Mouse (Mus musculus): ENCODE measurements around the gene Fat1.
A peak's percentile ranks its signal among the peaks of the same experiment; 100 is the strongest.

Fat1 gene

DNA sequence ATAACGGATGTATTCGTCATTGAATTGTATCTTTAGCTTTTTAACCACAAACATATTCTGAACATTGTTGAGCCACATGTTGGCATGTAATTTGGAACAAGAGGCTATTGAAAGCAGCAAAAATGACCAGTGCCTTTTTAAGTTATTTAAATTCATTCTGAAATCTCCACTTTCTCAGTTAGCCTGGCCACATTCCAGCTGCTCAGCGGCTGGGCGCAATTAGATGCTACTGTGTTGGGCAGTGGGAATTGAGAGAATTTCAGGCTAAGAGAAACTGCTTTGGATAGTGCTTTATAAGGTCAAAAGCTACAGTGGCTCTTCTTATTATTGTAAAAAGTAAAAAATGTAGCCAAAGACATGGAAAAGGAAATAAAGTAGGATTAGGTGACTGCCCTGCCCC is 67.4 kb downstream of the Fat1 start:
- DNase-seq (ENCODE audit: extremely low read depth, low read depth), result no peak

DNA sequence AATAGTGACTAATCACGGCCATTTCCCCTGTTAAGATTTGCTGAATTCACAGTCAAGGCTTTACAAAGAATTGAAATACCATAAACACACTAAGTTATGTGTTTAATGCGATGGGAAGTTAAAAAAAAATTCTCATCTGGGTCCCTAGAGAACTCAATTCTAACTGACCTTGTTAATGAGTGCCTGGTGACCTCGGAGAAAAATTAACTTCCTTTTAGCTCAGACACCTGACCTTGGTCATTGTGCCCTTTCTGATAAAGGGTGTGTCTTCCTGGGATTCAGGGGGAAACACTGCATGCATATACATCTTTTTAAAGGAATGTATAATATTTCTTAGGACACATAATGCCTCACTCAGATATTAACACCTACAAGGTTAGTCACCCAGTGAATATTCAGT is 68.8 kb downstream of the Fat1 start:
- no peak for DNase-seq (ENCODE audit: extremely low read depth, low read depth)

DNA sequence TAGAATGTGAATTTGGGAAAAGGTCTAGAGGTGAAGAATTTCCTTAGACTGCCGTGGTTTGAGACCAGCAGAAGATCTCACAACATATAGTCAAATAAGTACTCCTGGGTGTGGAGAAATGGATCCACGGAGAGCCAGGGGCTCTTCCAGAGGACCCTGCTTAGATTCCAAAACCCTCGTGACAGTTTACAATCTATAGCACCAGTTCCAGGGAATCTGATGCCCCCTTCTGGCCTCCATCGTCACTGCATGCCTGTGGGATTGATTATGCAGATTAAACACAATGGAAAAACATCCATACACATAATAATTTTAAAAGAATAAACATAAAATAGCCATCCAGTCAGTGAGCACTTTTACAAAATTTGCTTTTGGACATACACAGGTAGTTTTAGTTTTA is 75.4 kb downstream of the Fat1 start:
- no peak for DNase-seq (ENCODE audit: extremely low read depth, low read depth)

DNA sequence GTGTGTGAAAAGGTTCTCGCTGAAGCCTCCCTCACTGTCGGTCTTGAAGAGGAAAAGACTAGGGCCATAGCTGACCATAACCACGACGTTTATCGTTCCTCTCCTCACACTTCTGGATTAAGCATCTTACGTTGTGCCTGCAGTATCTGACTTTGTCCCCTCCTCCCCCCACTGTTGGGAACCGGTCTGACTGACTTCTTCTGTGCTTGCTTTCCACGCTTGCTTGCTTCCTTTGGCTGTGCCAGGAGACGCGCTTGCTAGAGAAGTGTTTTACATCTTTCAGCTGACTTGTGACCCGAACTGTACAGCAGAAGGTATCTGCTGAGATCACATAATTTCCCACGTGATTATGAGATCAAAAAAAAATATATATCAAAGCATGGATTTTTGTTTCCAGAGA is 76.5 kb downstream of the Fat1 start:
- no peak for DNase-seq (ENCODE audit: extremely low read depth, low read depth)

DNA sequence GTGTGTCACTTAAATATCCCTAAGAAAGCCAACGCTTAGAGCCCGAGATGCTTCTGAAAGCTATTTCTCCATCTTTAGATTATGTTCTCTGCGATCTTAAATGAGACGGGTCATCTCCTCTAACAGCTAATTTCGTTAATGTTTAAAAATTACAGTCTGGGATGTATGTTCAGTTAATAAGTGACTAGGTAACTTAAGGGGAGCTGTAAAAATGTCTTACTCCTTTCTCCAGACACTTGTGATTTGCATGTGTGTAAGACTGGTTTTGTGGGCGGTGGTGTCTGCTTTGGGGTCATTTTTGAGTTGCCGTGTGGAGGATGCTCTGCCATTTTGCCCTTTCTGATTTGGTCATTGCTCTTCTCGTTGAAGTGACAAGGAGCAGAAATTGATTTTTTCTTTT is 78.6 kb downstream of the Fat1 start:
- no peak for DNase-seq (ENCODE audit: extremely low read depth, low read depth)

DNA sequence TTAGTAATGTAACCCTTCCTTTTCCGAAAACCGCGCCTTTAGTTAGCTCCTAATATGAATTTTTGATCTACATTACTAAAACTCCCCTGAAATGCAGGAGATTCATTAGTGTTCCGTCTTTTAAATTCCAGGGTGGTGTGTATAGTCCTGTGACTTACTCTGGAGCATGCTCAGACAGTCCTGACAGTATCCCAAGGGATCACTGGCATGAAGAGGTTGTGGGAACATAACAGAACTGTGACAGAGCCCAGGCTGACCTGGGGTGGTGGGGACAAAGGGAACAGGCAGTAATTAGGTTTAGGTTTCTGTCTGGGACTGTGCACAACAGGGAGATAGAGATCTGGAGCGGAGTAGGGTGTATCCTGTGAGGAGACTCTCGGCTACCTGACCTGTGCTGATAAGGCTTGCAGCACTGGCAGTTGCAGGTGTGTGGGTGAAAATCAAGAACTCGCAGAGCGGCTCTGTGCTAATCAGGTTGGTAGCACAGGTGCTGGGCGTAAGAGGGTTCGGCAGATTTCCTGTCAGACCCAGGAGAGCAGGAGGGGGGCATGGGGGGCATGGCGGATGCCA is 79.3 kb downstream of the Fat1 start:
- no peak for DNase-seq (ENCODE audit: extremely low read depth, low read depth)

DNA sequence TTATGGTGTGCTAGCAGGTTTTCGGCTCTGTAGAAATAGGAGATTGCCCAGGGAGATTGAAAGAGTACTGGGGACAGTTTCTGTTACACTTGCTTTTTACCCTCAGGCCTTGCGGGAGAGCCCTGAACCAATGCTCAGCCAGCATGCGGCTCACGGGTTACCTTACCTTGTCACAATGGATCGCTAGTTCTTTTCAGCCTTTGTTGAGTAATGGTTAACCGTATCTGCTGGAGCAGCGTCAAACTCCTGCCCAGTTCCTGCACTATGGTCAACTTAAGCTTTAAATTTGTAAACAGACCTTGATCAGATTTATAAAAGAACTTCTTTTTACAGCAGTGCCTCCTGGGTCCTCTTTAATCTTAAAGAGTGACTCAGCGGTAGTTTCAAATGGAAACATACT is 80.6 kb downstream of the Fat1 start:
- DNase-seq (ENCODE audit: extremely low read depth, low read depth), result no peak

DNA sequence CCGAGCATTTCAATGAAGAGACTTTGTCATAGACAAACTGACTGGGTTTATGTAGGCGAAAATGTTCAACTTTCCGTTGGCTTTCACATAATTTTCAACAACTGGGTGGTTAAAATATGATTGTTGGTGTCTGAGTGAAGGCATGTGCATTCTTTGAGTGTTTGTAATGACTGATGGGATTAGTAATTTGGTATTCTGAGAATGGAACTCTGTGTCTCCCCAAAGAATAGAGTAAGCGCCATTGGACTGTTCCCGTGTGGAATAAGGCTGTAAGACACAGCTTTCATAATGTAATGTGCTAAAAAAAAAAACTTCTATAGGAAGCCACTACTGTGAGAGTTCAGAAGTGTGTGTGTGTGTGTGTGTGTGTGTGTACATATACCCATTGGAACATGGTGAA is 84.0 kb downstream of the Fat1 start:
- no peak for DNase-seq (ENCODE audit: extremely low read depth, low read depth)

DNA sequence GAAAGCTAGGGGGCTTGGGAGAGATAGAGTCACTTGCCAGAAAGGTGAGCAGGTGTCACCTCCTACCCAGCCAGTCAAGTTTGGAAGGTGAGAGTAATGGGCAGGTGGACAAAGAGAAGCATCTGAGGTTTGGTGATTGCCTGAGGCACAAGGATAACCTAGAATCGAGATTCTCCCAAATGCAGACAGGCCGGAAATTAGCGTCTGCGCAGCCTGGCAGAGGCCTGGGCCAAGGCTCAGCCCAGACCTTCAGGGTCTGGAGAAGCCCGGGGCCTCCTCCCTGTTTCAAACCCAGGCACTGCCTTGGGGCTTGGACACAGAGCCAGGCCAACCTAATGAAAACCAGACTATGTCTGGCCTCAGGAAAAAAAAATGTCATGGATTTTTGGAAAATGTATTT is 85.9 kb downstream of the Fat1 start:
- no peak for DNase-seq (ENCODE audit: extremely low read depth, low read depth)

DNA sequence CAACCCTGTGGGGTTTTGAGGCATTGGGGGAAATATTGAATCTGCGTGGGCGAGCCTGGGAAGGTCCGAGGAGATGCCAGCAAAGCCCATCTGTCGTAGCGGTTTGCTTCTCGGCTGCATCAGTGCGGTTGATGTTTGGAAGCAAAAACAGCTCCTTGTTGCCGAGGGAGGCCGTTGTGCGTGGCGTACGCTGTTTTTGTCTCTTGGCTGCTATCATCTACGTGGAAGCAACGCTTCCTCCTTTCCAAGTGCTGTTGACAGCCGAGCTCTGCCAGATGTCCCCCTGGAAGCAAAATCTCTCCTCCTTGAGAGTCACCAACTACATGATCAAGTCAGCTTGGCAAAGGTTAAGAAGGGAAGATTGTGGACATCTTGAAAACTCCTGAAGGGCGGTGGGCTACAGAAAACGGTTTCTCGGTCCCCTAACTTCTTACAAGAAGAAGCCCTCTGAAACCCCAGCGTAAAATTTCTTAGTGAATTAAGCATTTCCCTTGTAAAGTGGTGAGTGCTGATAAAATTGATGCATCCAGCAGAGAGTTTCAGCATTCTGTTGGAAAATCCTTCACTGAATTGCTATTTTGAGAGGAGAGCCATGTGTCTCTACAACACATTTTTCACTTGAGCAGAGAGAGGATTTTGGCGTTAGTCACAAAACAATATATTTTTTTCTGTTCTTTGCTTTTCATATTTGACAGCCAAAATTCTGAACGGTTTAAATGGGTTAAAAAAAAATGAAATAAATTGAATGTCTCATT is 86.8 kb downstream of the Fat1 start:
- DNase-seq (ENCODE audit: extremely low read depth, low read depth), result no peak

DNA sequence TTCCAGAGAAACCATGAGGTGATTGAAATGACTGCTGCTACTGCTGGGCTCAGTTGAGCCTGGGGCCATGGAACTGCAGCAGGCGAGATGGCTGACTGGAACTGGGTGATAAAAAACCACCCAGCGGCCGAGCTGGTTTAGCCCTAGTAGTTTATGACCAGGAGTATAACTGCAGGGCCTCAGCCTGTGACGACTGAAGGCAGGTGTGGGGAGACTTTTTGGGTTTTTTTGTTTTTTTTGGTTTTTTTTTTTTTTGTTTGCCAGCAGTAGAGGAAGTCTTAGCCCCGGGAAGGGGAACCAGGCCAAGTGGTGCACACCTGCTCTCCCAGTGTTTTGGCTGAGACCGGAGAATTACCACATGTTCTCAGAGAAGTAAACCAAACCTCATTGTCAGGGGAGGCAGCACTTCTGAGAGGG is 92.8 kb downstream of the Fat1 start:
- no peak for DNase-seq (ENCODE audit: extremely low read depth, low read depth)

DNA sequence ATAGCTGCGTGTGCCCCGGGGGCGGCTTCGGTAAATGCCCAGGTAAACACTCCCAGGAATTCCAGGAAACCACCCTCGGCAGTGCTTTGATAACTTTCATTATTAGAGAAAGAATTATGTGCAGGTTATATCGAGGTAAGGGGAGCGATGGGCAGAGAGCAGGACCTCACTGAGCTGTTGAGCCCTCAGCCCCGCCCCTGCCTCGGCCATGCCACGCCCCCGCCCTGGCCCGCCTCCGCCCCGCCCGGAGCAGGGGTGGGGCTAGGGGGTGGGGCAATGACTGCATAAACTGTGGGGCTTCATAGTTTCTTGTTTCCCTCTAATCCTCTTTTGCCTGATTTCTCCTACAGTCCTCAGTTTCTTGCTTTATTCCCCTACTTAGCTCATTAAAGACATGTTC is 103.1 kb downstream of the Fat1 start:
- no peak for DNase-seq (ENCODE audit: extremely low read depth, low read depth)

DNA sequence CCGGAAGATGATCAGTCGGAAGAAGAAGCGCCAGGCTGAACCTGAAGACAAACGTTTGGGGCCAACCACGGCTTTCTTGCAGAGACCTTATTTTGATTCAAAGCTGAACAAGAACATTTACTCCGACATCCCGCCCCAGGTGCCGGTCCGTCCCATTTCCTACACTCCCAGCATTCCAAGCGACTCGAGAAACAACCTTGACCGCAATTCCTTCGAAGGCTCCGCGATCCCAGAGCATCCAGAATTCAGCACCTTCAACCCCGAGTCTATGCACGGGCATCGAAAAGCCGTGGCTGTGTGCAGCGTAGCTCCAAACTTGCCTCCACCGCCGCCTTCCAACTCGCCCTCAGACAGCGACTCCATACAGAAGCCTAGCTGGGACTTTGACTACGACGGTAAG is 108.9 kb downstream of the Fat1 start:
- no peak for DNase-seq (ENCODE audit: extremely low read depth, low read depth)

DNA sequence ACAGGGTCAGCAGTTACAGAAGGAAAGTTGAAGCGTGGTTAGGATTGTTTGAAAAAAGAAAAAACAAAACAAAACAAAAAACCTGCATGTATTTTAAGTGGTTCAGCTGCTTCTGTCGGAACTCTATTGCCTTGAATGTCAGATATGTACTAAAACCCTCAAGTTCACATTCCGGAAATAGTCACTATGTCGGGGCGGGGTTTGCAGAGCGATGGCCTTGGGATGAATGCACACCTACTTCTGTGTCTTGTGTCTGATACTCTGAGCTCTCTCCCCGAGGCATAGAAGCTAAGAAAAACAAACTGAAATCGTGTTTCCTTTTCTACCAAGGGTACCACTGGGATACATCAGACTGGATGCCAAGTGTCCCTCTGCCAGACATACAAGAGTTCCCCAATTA is 115.2 kb downstream of the Fat1 start:
- no peak for DNase-seq (ENCODE audit: extremely low read depth, low read depth)

DNA sequence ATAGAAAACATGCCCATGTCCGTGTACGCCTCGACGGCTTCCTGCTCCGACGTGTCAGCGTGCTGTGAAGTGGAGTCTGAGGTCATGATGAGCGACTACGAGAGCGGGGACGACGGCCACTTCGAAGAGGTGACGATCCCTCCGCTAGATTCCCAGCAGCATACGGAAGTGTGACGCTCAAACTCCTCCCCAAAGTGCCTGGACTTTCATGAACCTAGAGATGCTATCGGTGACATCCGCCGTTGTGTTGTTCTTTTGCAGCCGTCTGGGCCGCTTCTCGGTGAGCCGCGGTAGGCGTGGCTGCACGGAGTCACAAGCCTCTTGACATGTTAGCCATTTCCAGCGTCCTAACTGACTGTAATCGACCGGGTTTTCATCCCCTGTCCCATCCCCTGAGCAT is 116.0 kb downstream of the Fat1 start:
- no peak for DNase-seq (ENCODE audit: extremely low read depth, low read depth)

DNA sequence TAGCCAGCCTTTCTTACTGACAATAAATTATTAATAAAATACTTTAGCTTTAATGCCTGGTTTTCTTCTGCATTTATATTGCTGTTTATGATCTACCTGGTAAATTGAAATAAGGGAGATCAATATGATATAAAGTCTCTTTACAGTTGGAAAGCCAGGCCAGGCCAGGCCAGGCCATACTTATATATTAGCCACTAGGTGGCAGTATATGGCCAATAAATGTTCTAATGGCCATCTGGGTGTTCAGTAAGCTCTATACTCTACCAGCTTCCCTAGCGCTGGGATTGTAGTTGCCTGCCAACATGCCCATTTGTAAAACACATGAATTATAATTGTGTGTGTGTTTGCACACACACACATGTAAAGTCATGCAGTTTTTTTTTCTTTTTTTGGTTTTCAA is 117.0 kb downstream of the Fat1 start:
- DNase-seq (ENCODE audit: extremely low read depth, low read depth), result no peak

DNA sequence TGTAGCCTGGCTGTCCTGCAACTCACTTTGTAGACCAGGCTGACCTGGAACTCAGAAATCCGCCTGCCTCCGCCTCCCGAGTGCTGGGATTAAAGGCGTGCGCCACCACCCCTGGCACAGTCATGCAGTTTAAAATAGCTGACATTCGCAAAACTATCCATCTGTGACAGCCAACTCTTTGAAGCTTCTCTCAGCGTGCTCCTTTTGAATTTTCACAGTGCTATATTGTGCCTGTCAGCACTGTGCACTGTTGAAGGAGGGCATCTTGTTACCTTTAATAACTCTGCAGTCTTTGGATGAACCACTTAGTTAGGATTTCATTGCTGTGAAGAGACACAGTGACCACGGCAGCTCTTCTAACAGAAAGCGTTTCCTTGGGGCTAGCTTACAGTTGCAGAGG is 117.4 kb downstream of the Fat1 start:
- DNase-seq (ENCODE audit: extremely low read depth, low read depth), result no peak

DNA sequence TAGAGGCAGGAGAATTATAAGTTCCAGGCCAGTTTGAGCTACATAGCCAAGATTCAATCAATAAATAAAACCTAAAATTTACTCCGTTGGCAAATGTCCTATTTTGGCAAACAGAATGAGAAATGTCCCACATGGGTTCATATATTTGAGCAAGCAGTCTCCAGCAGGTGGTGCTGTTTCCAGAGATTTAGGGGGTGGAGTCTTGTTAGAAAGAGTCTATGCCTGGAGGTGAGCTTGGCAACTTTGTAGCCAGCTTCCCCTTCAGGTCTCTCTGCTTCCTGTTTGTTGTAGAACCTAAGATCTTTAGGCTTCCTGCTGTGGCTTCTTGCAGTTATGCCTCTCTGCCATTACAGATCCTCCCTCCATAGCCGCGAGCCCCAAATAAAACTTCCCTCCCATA is 120.3 kb downstream of the Fat1 start:
- no peak for DNase-seq (ENCODE audit: extremely low read depth, low read depth)

DNA sequence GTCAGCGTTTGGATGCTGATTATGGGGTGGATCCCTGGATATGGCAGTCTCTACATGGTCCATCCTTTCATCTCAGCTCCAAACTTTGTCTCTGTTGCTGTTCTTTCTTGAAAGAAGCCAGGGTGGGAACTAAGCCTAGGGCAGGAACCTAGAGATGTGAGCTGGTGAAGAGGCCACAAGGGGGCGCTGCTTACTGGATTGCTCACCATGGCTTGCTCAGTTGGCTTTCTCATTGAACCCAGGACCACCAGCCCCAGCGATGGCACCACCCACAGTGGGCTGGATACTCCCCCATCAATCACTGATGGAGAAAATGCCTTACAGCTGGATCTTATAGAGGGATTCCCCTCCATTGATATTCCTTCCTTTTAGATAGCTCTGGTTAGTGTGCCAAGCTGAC is 121.6 kb downstream of the Fat1 start:
- no peak for DNase-seq (ENCODE audit: extremely low read depth, low read depth)

DNA sequence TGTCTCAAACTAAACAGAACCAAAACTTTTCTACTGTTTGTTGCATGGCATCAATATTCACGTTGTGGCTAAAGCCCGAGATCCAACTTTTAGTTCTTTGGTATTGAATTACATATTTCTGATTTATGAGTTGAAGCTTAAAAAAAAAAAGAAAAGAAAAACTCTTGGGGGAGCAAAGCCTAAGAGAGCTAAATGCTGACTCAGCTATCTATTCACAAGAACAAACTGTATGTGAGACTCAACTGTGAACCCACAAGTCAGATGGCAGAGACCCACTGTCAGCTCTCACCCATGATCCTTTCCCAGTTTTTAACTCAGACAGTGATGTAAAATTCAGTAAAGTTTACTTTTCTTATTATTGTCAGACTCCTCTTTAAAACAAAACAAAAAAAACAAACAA is 124.8 kb downstream of the Fat1 start:
- DNase-seq (ENCODE audit: extremely low read depth, low read depth), result no peak

DNA sequence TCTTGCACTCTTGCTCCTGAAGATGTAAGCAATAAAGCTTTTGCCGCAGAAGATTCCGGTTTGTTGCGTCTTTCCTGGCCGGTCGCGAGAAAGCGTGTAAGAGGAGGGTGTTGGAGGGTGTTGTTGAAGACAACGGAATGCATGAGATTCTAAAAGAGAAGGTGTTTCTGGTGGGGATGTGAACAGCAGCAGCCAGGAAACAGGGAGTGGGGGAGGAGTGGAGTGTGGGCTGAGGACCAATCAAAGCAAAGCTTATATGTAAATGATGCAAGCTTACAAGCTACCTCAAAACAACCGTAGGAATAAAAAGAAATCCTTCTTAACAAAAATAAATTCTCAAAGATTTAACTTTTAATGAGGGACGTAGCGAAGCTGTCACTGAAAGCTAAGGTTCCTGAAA is 127.1 kb downstream of the Fat1 start:
- DNase-seq (ENCODE audit: extremely low read depth, low read depth), result peak; percentile 47

DNA sequence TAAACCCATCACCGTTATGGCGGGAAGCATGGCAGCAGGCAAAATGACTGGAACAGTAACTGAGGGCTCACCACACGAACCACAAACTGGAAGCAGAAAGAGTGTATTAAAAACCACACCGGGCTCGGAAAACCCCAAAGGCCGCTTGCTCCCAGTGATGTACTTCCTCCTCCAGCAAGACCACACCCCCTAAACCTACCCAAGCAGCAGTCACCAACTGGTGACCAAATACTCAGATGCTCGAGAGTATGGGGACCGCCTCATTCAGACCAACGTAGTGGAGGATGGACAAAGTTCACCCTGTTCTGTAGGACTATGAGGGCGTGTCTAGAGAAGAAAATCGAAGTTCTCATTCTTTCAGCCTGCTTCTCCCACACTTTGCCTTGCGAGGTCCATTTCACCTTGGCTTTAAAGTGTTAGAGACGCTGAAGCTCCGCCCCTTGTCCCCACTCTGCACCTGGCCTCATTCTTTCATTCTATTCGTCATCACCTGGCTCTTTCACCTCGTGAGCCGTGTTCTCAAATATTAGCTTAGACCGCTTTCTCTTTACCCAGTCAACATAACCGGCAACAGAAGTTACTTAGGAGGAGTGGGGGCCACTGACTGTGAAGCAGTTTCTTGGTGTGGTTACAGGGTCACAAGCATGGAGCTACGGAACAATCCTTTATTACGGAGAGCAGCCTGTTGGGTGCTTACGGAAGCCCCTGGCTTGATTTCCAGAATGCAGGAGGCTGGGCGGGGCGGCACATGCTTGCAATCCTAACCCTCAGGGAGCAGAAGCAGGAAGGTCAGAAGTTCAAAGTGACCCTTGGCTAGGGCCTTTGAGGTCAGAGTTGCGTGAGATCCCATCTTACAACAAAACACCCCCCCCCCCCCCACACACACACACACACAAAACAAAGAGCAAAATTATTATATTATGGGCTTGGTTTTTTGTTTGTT is 128.0 kb downstream of the Fat1 start:
- DNase-seq (ENCODE audit: extremely low read depth, low read depth), result no peak

All from MEL-GATA-1-ER (cell line).